Mouse (Mus musculus): ENCODE data around the gene Ncoa1. TPM values are rescaled to one million over a fixed set of nuclear protein-coding genes. Genes with fewer than 3 reads are reported as not detected.

The Ncoa1 gene
- total and polyA plus RNA-seq, 3 experiments = 36.0 to 65.0 (median 45.0) TPM

DNA sequence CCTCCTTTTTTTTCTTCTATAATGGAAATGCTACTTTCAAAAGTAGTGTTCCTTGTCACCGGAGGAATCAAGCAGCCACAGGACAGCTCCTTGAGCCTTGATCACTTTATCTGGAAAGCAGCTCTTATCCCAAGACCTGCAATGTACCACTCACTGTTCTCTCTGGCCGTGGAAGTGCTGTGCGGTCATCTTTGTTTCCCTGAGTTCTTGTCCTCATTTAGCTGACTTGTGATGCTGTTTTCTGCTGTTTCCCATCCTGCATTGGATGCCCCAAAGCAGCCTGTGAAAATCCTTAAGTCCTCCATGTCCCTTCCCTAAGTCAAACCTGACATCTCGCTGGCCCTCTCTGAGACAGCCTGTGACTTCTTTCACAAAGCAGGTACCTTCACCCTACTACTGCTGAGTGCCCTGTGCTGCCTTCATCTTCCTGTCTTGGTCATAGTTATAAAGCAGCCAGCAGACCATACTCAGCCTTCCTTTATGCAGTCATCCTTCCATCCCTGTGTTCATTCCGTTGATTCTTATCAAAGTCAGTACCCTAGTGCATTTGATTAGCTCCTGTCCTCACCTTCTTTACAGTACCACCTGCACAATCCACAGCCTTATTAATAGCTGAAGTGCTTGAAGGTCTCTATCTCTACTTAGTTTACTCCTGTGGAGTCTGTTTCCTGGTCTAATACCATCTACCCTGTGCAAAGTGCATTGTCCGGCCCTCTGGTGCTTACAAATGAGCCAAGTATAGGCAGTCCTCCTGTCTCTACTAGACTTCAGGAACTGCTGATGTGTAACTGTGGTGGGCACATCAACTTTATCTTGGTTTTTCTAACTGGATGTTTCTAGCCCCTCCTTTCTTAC is 1.2 kb upstream of the Ncoa1 start:
- Histone ChIP-seq H3K27ac (ENCODE audit: control insufficient read depth, low read depth, low read length) (peak overlapping the region; percentile 95), H3K9me3 (replicated peaks; ENCODE audit: insufficient read depth, low read length) (no peaks in the 10 kb centered on the region), H3K27me3 (ENCODE audit: control insufficient read depth in 1 of 2, insufficient read depth in 2 of 2, low read length in 2 of 2) (no peaks in the 10 kb centered on the region), H3K36me3 (ENCODE audit: control insufficient read depth in 1 of 2, insufficient read depth in 2 of 2, low read length in 2 of 2) (peaks cover 4 to 9% of the 10 kb centered on the region in 2 experiments; a peak in 3 of 4 replicates), H3K4me3 (ENCODE audit: control insufficient read depth in 1 of 2, insufficient read depth in 1 of 2, low read depth in 2 of 2, low read length in 2 of 2) (peak overlapping the region; percentile 57 to 76; a peak in 3 of 4 replicates), H3K9ac (ENCODE audit: control insufficient read depth, low read depth, low read length, poor library complexity, severe bottlenecking) (peak overlapping the region; percentile 92), H3K79me2 (ENCODE audit: control insufficient read depth, insufficient read depth, low read length, poor library complexity) (peaks cover 38% of the 10 kb centered on the region), H3K4me1 (ENCODE audit: control insufficient read depth in 1 of 2, insufficient read depth in 2 of 2, low read length in 2 of 2) (peaks cover 0 to 13% of the 10 kb centered on the region in 2 experiments; a peak in 2 of 4 replicates)
- DNase-seq (ENCODE audit: low read depth, low spot score) = peak; percentile 79
- TF ChIP-seq MXI1 (IDR thresholded peaks at IDR 0.05; ENCODE audit: low read depth, low read length) (0 out of 2 replicates have a peak, but pooled peaks have one; percentile 54), KAT2A (conservative IDR thresholded peaks at IDR 0.05; ENCODE audit: low read depth, low read length) (peak; percentile 44; the same call in 1 of the 2 replicates), ZMIZ1 (IDR thresholded peaks at IDR 0.05; ENCODE audit: low read depth, low read length) (peak; percentile 93), POLR2AphosphoS5 (IDR thresholded peaks at IDR 0.05; ENCODE audit: borderline replicate concordance, low read depth, low read length) (peak; percentile 91), MAZ (IDR thresholded peaks at IDR 0.05; ENCODE audit: low read depth, low read length) (peak; percentile 14; the same call in 1 of the 2 replicates), ELF1 (IDR thresholded peaks at IDR 0.05; ENCODE audit: low read depth, low read length) (peak; percentile 2; the same call in 1 of the 2 replicates), TCF12 (IDR thresholded peaks at IDR 0.05; ENCODE audit: low read depth, low read length) (0 out of 2 replicates have a peak, but pooled peaks have one; percentile 3), ZC3H11A (IDR thresholded peaks at IDR 0.05; ENCODE audit: low read depth, low read length) (peak; percentile 6; the same call in 1 of the 2 replicates), MEF2A (IDR thresholded peaks at IDR 0.05; ENCODE audit: extremely low read depth, insufficient replicate concordance, low read depth, low read length, poor library complexity, severe bottlenecking) (peak; percentile 68; the same call in 1 of the 2 replicates), HCFC1 (IDR thresholded peaks at IDR 0.05; ENCODE audit: low read depth, low read length) (0 out of 2 replicates have a peak, but pooled peaks have one; percentile 11), POLR2AphosphoS2 (IDR thresholded peaks at IDR 0.05; ENCODE audit: low read length) (peak; percentile 85), SIN3A (IDR thresholded peaks at IDR 0.05; ENCODE audit: low read length) (no peak; the same call in none of the 2 replicates), MAX (IDR thresholded peaks at IDR 0.05; ENCODE audit: low read length) (no peak), ETS1 (IDR thresholded peaks at IDR 0.05; ENCODE audit: low read depth, low read length) (no peak; the same call in 1 of the 2 replicates), CHD2 (IDR thresholded peaks at IDR 0.05; ENCODE audit: low read length) (peak; percentile 64), SMC3 (IDR thresholded peaks at IDR 0.05; ENCODE audit: low read depth, low read length) (peak; percentile 45), NELFE (IDR thresholded peaks at IDR 0.05; ENCODE audit: low read depth, low read length) (peak; percentile 51; the same call in 1 of the 2 replicates), ZNF384 (IDR thresholded peaks at IDR 0.05; ENCODE audit: low read depth, low read length) (peak; percentile 76), TAL1 (IDR thresholded peaks at IDR 0.05; ENCODE audit: low read length) (no peak), BHLHE40 (IDR thresholded peaks at IDR 0.05; ENCODE audit: borderline replicate concordance, low read depth, low read length) (no peak; the same call in 1 of the 2 replicates), JUND (IDR thresholded peaks at IDR 0.05; ENCODE audit: low read depth, low read length) (no peak; the same call in 1 of the 2 replicates), MYC (IDR thresholded peaks at IDR 0.05; ENCODE audit: low read depth, low read length) (peak; percentile 59; the same call in 1 of the 2 replicates), CHD1 (IDR thresholded peaks at IDR 0.05; ENCODE audit: low read depth, low read length) (peak; percentile 98), NRF1 (IDR thresholded peaks at IDR 0.05; ENCODE audit: insufficient read depth, low read depth, low read length, poor library complexity, severe bottlenecking) (no peak), POLR2A (IDR thresholded peaks at IDR 0.05; ENCODE audit: control insufficient read depth in 1 of 2, insufficient read depth in 1 of 2, low read depth in 1 of 2, low read length in 2 of 2, poor library complexity in 1 of 2) (peak; percentile 74 to 89; a peak in 3 of 4 replicates), USF1 (IDR thresholded peaks at IDR 0.05; ENCODE audit: low read depth, low read length) (0 out of 2 replicates have a peak, but pooled peaks have one; percentile 21), EP300 (IDR thresholded peaks at IDR 0.05; ENCODE audit: low read depth in 1 of 2, low read length in 2 of 2) (peak in 1 of 2 experiments; percentile 47; a peak in 2 of 4 replicates), MYB (IDR thresholded peaks at IDR 0.05; ENCODE audit: low read depth, low read length) (peak; percentile 57), USF2 (IDR thresholded peaks at IDR 0.05; ENCODE audit: borderline replicate concordance in 1 of 2, insufficient read depth in 1 of 2, low read depth in 1 of 2, low read length in 2 of 2) (no peak), CTCF (IDR thresholded peaks at IDR 0.05 in 2 of 3, conservative IDR thresholded peaks at IDR 0.05 in 1 of 3; ENCODE audit: control insufficient read depth in 1 of 3, insufficient read depth in 1 of 3, low read depth in 2 of 3, low read length in 3 of 3, poor library complexity in 1 of 3, severe bottlenecking in 1 of 3) (no peak), TBP (IDR thresholded peaks at IDR 0.05; ENCODE audit: low read depth, low read length) (0 out of 2 replicates have a peak, but pooled peaks have one; percentile 7), UBTF (IDR thresholded peaks at IDR 0.05; ENCODE audit: borderline replicate concordance, insufficient read depth, low read depth, low read length) (no peak), RCOR1 (IDR thresholded peaks at IDR 0.05; ENCODE audit: low read depth, low read length) (peak; percentile 6; the same call in 1 of the 2 replicates)

Data from MEL (cell line).